Mouse (Mus musculus) heart, postnatal 0 days (tissue): ENCODE measurements around the gene Myo1g.

ENCODE experiments used
- CTCF ChIP-seq: IDR thresholded peaks from 2 replicates; pipeline ENCODE4 v1.5.1; 2016; ENCODE audit warnings: antibody characterized with exemption, control low read depth, low read depth
- EP300 ChIP-seq: IDR thresholded peaks from 2 replicates; pipeline ENCODE4 v1.6.1; 2016; ENCODE audit warnings: antibody characterized with exemption, low read depth

- TF ChIP-seq EP300 = no peak
- TF ChIP-seq CTCF = no peak
These were observed 2.9 kb upstream of the Myo1g start for GRCm38 (mm10) chr11:6523662-6524088.
